Mouse (Mus musculus) brain, embryonic 18.5 days (tissue): ENCODE measurements around the gene Ccp110.

Experiments used
- DNase-seq: peaks from one replicate; pipeline ENCODE4 v3.0.0-alpha.2; 2012; ENCODE audit warnings: low read depth, low spot score

Ccp110 gene

GRCm38 (mm10) chr7:118725459-118725858, 13.1 kb downstream of the Ccp110 start:
- no peak for DNase-seq

GRCm38 (mm10) chr7:118728846-118729587, 16.7 kb downstream of the Ccp110 start:
- no peak for DNase-seq

GRCm38 (mm10) chr7:118731781-118732180, 19.4 kb downstream of the Ccp110 start:
- DNase-seq: no peak

- no peak for DNase-seq
Observed at GRCm38 (mm10) chr7:118733225-118733624, 20.9 kb downstream of the Ccp110 start.

GRCm38 (mm10) chr7:118738730-118739129, 26.4 kb downstream of the Ccp110 start:
- no peak for DNase-seq

GRCm38 (mm10) chr7:118739975-118740531, 27.7 kb downstream of the Ccp110 start, which contains the start of gene Vps35l:
Gene Vps35l (plus strand): TSS chr7:118740226.
- peak; percentile 69 for DNase-seq

- peak; percentile 97 for DNase-seq
Observed at GRCm38 (mm10) chr7:118740532-118741338, 28.4 kb downstream of the Ccp110 start.

GRCm38 (mm10) chr7:118742278-118742677, 29.9 kb downstream of the Ccp110 start:
- no peak for DNase-seq

- DNase-seq: no peak
Observed at GRCm38 (mm10) chr7:118744766-118745165, 32.4 kb downstream of the Ccp110 start.

GRCm38 (mm10) chr7:118747891-118748672, 35.7 kb downstream of the Ccp110 start:
- DNase-seq: no peak

- DNase-seq: no peak
Observed at GRCm38 (mm10) chr7:118749706-118750105, 37.4 kb downstream of the Ccp110 start.

- DNase-seq: no peak
Observed at GRCm38 (mm10) chr7:118751625-118752024, 39.3 kb downstream of the Ccp110 start.

- no peak for DNase-seq
Observed at GRCm38 (mm10) chr7:118755756-118756155, 43.4 kb downstream of the Ccp110 start.

GRCm38 (mm10) chr7:118756490-118757265, 44.3 kb downstream of the Ccp110 start:
- DNase-seq: no peak

GRCm38 (mm10) chr7:118758369-118758768, 46.0 kb downstream of the Ccp110 start:
- no peak for DNase-seq

- DNase-seq: no peak
Observed at GRCm38 (mm10) chr7:118759372-118759771, 47.0 kb downstream of the Ccp110 start.

GRCm38 (mm10) chr7:118763939-118764338, 51.6 kb downstream of the Ccp110 start:
- no peak for DNase-seq

- no peak for DNase-seq
Observed at GRCm38 (mm10) chr7:118764725-118765124, 52.4 kb downstream of the Ccp110 start.

- DNase-seq: no peak
Observed at GRCm38 (mm10) chr7:118765604-118766003, 53.3 kb downstream of the Ccp110 start.

- peak; percentile 64 for DNase-seq
Observed at GRCm38 (mm10) chr7:118766119-118766833, 53.9 kb downstream of the Ccp110 start.
